Mouse (Mus musculus): ENCODE results near the gene Ubp1. TPM values are rescaled to one million over a fixed set of nuclear protein-coding genes. Genes with fewer than 3 reads are reported as not detected.

Gene Ubp1
- total RNA-seq, 4 experiments from 2014 or later = 12.6 to 18.0 (median 16.6) TPM

DNA sequence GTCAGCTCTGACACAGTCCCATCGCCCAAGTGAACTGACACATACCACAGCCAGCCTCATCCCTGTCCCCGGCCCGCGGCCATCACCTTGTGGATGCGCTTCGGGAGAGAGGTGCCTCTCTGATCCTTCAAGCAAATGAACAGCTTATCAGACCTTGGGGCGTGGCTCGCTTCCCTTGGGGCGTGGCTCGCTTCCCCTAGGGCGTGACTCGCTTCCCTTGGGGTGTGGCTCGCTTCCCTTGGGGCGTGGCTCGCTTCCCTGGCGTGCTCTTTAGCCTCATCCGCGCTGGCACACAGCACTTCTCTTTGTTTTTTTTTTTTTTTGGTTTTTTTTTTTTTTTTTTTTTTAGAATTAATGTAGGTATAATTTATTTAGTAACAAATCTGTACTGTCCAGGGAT lies 80.5 kb downstream of the Ubp1 start:
- DNase-seq (ENCODE audit: low spot score in 2 of 2) = no peak

DNA sequence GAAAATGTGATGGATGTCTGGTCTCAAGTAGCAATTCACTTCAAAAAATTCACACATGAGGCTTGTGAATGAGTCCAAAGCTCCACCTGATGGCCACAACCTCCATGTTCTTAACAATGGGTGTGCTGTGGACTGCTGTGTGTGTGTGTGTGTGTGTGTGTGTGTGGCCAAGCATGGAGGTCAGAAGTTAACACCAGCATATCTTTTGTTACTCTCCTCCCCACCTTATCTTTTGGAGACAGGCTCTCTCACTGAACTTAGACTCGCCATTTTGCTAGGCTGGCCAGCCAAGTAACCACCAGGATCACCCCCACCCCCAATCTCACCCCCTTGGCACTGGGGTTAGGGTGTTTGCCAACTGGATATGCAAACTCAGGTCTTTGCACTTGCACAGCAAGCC lies 83.3 kb downstream of the Ubp1 start:
- no peak for DNase-seq (ENCODE audit: low spot score in 2 of 2)

DNA sequence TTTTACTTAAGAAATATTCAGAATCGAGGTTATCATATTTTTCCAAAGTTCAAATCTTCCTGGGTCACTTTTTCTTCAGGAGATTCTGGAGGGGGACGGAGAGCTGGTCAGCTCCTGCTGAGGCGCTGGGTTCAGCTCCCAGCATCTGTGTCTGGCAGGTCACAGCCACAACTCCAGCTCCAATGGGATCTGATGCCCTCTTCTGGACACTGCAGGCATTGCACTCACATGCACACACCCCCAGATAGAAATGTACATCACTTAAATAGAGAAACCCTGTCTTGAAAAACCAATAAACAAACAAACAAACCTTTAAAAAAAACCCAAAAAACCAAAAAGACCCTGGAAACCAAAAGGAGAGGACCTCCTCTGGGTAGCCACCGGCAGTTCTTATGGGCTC lies 85.0 kb downstream of the Ubp1 start:
- DNase-seq (ENCODE audit: low spot score in 2 of 2) = no peak

DNA sequence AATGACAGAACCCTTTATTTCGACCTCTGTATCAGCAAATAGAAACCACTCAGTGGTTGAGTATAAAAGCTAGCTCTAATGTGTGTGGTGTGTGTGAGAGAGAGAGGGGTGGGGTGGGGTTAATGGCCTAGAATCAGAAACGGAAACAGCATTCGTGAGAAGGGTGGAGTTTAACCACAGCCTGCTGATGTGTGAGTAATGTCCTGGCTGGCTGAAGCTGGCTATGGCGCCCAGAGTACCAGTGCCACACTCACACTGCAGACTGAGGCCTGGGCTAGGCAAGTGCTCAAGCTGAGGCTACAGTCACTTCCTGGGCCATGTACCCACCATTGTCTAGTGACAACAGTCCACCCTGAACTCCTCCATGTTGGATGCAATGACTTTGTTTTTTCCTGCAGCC lies 85.7 kb downstream of the Ubp1 start:
- no peak for DNase-seq (ENCODE audit: low spot score in 2 of 2)

DNA sequence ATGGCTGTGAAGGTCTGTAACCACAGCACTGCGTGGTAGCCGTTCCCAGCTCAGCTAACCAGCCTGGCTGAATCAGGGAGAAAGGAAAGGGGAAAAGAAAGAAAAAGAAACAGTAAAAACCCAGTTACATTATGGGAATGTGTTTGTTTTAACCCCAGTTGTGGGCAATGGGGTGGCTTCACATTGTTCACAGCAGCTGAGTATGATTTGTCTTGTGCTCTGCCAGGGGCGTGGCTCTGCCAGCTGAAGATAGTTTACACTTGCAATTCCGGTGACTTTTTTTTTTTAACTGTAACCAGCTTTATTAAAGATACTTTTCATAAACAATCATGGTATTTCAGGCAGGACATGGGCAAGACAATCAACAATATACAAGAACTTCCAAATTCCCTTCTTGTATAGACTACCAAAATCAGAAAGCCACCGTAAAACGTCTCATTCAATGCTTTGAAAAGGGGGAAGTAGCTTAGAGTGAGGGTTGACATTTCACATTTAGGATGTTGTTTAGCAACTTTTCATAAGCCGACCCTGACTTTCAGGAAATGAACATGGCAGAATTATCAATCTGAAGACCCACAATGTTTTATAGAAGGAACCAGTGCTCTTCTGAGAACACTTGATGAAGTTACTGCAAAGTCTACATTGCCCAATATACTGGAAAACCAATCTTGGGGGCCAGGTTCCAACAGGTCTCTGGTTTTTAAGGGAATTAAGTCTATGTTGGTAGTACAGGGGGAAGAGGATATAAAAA lies 88.5 kb downstream of the Ubp1 start:
- no peak for DNase-seq (ENCODE audit: low spot score in 2 of 2)

DNA sequence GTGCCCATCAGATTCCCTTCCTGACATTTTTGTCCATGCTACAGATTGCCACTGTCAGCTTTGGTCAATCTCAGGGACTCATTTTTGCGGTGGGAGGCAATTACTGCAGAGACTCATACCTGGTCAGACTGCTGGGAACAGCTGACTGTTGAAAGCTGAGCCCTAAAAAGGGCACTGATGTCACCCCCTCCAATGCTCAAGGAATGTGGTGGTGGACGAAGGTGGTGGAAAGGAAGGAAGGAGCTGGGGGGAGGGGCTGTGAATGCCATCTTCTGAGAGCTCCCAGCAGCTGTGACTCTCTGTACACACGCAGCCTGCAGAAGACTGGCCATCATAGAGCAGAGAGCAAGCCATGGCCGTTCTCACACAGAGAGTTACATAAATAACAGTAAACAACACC lies 91.4 kb downstream of the Ubp1 start:
- DNase-seq (ENCODE audit: low spot score in 2 of 2) = no peak

DNA sequence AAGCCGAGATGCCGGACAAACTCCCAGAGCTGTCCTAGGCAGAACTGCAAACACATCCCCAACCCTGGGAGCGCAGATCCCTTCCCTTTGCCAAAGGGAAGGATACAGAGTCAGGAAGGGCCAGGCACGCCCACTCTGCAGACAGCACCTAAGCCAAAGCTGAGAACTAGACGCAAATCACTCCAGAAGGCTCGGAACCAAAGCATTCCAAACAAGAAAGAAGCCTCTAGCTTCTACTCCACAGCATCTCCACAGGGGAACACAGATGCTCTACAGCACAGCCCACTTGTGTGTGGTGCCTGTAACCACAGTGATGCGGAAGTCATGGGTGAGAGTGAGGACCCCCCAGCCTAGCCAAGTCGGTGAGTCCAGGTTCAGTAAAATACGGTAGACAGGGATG lies 94.4 kb downstream of the Ubp1 start:
- DNase-seq (ENCODE audit: low spot score in 2 of 2) = no peak

DNA sequence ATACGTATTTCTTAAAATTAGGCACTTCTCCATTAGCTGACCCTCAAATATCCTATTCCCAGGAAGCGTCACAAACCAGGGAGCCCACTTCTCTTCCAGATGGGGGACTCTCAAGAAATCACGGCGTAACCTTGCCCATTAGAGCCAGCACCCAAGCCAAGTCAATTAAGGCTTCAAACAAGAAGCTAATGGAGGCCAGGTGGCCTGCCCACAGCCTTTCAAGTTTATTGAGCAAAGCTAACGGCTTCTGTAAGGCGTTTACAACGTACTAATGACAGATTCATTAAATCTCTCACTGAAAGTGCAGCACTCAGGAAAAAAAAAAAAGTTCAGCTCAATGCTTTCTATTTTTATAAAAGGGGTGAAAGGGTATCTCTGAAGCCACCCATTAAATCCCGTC lies 95.1 kb downstream of the Ubp1 start:
- no peak for DNase-seq (ENCODE audit: low spot score in 2 of 2)

DNA sequence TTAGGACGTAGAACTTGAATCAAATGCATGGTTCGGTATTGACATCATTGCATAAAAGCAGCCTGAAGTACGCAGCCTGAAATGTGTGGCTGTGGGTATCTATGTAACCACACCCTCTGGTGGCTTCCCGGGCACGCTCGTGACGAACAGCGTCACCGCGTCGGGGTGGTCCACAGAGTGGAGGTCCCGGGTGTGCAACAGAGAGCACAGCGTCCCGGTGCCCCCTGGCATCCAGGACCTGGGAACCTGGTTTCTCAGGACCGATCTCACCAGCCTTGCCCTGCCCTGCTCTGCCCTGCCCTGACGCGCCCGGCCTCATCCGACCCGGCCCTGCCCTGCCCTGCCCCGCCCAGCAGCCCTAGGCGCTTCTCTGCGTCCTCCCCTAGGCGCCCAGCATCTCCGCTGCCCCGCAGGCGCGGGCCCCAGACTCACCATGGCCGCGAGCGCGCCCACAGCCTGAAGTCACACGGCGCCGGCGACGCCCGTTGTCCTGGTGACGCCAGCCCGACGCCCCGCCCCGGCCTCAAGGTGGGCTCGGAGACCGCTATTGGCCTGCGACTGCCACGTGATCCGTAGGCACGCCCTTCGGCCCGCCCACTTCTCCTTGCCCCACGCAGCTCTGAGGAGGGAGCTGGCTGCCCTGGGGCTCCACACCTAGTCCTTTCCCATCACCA lies 95.7 kb downstream of the Ubp1 start:
- DNase-seq (ENCODE audit: low spot score in 2 of 2) = peak in 1 of 2 experiments; percentile 14

Other genes with a start within 250 kb of the Ubp1 start
- gene Pdcd6ip, start 222.7 kb upstream of the Ubp1 start, total RNA-seq (2022) = 10 to 100 TPM; 31.3 to 38.5 (median 36.6) TPM
- gene Clasp2, start 189.5 kb upstream of the Ubp1 start, total RNA-seq (2022) = 10 to 100 TPM; 44.7 to 45.6 (median 44.9) TPM
- under 1 TPM; 0.39 to 0.65 (median 0.56) TPM for gene Fbxl2, start 115.3 kb downstream of the Ubp1 start, total RNA-seq (2022)
- under 1 TPM; 0.24 to 0.52 (median 0.41) TPM for gene Susd5, start 126.2 kb downstream of the Ubp1 start, total RNA-seq (2022)